Mouse (Mus musculus) stomach, embryonic 14.5 days (tissue): ENCODE measurements around the gene Stpg4. TPM values are rescaled to one million over a fixed set of nuclear protein-coding genes. Genes with fewer than 3 reads are reported as not detected.

Experiments used
- ATAC-seq: fragments of 200-750 bp; cut with Nextera tagmentation; 2 replicates; pipeline ENCODE4 v1.8.0; 2017; ENCODE audit warnings: low read depth, moderate TSS enrichment; ENCODE audit not compliant: insufficient number of reproducible peaks, insufficient read depth, low FRiP score
- H3K27ac ChIP-seq: fragments of 300-500 bp; sonication (generic); 2 replicates; pipeline ENCODE4 v1.5.1; 2014; ENCODE audit warnings: mild to moderate bottlenecking, low read length, moderate library complexity, mixed read lengths
- H3K27me3 ChIP-seq: fragments of 300-500 bp; sonication (generic); 2 replicates; pipeline ENCODE4 v1.6.1; 2014; ENCODE audit warnings: low read length, control low read depth, mixed read lengths; ENCODE audit not compliant: control insufficient read depth, insufficient read depth
- H3K36me3 ChIP-seq: fragments of 300-500 bp; sonication (generic); 2 replicates; pipeline ENCODE4 v1.6.1; 2014; ENCODE audit warnings: mild to moderate bottlenecking, control low read depth, low read length, moderate library complexity, mixed read lengths; ENCODE audit not compliant: control insufficient read depth, insufficient read depth
- H3K4me1 ChIP-seq: fragments of 300-500 bp; sonication (generic); 2 replicates; pipeline ENCODE4 v1.6.1; 2014; ENCODE audit warnings: low read length, control low read depth, mixed read lengths; ENCODE audit not compliant: control insufficient read depth, insufficient read depth
- H3K4me2 ChIP-seq: fragments of 300-500 bp; sonication (generic); replicated peaks from 2 replicates; pipeline ENCODE4 v1.6.1; 2014; ENCODE audit warnings: low read depth, low read length, control low read depth
- H3K4me3 ChIP-seq: fragments of 300-500 bp; sonication (generic); 2 replicates; pipeline ENCODE4 v1.5.1; 2014; ENCODE audit warnings: low read depth, low read length, control low read depth
- H3K9ac ChIP-seq: fragments of 300-500 bp; sonication (generic); replicated peaks from 2 replicates; pipeline ENCODE4 v1.6.1; 2014; ENCODE audit warnings: low read depth, mild to moderate bottlenecking, control low read depth, low read length, moderate library complexity, mixed read lengths
- H3K9me3 ChIP-seq: fragments of 300-500 bp; sonication (generic); 2 replicates; pipeline ENCODE4 v1.6.1; 2016; ENCODE audit warnings: low read depth, low read length, control low read depth; ENCODE audit not compliant: control insufficient read depth
- WGBS: fragments of 180-500 bp; shearing (Covaris S2); extraction: QIAGEN DNeasy Blood & Tissue Kit; methylation state at CpG from one replicate; pipeline ENCODE4 v1.1.7; 2014; 5-methylcytosine and 5-hydroxymethylcytosine counted together
- polyA plus RNA-seq: library from polyadenylated mRNA; unstranded; fragments of >200 nt; fragmentation: Nextera tagmentation; extraction: Ambion mirVana; gene quantifications from 2 replicates; pipeline ENCODE4 v1.2.1, GENCODE M21; 2014

Stpg4 gene
- polyA plus RNA-seq, 1 experiment from 2014 or later: not detected

DNA sequence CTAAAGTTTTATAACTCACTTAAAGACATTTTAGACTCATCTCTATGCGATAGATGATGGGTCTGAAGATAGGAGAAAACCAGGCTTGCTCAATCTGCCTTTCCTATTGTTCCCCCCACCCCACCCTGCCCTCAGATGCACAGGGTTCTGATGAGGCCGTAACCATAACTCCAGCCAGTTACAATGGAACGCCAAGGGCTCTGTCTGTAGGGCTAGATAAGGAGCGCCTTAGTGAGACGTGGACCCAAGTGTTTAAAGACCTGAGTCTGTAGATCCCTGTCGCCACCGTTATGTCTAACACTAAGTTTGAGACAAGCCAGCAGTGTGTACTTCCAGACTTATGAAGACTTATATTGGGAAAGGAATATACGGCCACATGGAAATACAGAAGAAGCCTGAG is 72.1 kb downstream of the Stpg4 start:
- ATAC-seq: no peak
- Histone ChIP-seq H3K4me1 (peaks cover 14% of the 10 kb centered on the region; the same call in 1 of the 2 replicates), H3K9ac (no peak overlapping the region), H3K27ac (no peak overlapping the region), H3K27me3 (no peaks in the 10 kb centered on the region), H3K36me3 (no peaks in the 10 kb centered on the region), H3K4me2 (no peak overlapping the region), H3K9me3 (no peaks in the 10 kb centered on the region), H3K4me3 (no peak overlapping the region)
- WGBS: 79% methylated on average over 8 of the region's 8 CpGs

DNA sequence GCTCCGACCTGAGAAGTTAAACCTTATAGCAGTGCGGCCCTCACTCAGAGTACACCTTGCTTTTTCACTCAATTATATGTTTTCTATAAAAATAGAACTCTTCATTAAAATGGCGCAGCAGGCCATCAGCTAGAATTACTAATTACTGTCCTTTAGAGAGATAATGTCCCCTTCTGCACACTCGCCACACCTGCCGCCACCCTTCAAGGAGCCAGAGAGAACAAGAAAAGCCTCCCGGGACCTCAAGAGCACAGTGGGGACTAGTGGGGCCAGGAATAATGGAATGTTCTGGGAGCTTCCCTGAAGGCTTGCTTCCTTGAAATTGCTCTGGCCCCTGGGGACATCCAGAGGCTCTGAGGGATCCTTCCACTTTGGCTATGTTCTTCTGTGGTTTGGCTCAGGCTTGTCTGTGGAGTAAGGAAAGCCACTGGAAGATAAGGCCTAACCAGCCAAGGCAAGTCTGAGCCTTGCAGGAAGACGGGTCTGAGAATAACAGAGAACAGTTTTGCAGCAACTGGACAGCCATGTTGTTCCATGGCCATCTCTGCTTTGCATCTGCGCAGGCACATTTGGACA is 73.7 kb downstream of the Stpg4 start:
- Histone ChIP-seq H3K36me3 (no peaks in the 10 kb centered on the region), H3K9ac (no peak overlapping the region), H3K27ac (no peak overlapping the region), H3K27me3 (no peaks in the 10 kb centered on the region), H3K4me2 (no peak overlapping the region), H3K4me1 (peaks cover 18% of the 10 kb centered on the region; the same call in 1 of the 2 replicates), H3K4me3 (no peak overlapping the region), H3K9me3 (no peaks in the 10 kb centered on the region)
- ATAC-seq: no peak
- 93% methylated on average over 8 of the region's 8 CpGs for WGBS

DNA sequence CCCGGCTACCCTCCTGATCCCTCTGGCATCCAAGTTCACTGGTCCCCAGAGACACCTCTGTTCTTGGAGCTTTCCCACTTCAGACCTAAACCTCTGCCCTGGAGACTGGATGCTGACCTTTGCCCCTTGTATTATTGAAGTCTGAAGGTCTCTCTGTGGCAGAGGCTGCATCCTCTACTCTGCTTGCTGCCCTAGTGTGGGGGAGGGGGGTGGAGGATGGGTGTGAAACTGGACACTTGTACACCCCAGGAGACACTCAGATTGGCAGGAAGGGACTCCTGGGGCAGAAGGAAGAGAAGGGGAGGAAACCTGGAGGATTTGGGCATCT is 74.7 kb downstream of the Stpg4 start:
- H3K27ac ChIP-seq: no peak overlapping the region
- H3K4me3 ChIP-seq: no peak overlapping the region
- H3K4me2 ChIP-seq: no peak overlapping the region
- 62% methylated on average over 1 of the region's 1 CpGs for WGBS
- H3K27me3 ChIP-seq: no peaks in the 10 kb centered on the region
- H3K9ac ChIP-seq: no peak overlapping the region
- no peaks in the 10 kb centered on the region for H3K36me3 ChIP-seq
- ATAC-seq: no peak
- H3K9me3 ChIP-seq: no peaks in the 10 kb centered on the region
- peaks cover 18% of the 10 kb centered on the region; the same call in 1 of the 2 replicates for H3K4me1 ChIP-seq

DNA sequence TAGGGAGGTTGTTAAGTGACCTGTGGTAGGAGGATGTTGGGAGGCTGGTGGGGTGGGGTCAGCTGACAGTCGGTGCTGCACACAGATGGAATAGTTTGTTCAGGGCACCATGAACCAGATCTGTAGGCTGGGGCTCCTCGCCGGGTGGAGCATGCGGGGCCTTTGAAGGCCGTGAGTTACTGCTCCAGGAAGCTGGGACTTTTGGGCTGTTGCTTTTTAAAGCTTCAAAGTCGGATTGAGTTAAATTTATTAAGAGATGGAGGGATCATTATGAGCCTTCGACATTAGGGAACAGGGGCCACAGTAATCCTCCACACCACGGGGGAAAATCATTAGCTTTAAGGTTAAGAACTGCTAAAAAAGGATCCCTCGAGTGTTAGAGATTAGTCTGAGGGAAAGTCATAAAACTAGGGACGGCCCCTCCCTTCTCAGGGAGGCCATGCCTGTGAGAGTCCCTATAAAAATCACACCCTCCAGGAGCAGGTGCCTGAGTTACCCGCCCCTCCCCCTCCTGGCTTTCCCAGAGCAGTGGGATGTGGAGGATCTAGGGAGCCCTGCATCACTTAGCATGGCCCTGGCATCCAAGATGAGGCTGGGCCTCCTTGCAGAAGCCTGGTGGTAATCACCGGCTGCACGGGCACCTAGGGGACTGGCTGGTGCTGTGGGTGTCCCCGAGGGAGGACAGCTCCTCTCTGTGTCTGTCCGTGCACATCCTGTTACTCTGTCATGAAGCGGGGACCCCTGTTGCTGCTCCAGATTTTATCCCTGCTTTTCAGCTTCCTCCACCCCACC is 75.2 kb downstream of the Stpg4 start:
- Histone ChIP-seq H3K4me3 (no peak overlapping the region), H3K9me3 (no peaks in the 10 kb centered on the region), H3K4me1 (peaks cover 18% of the 10 kb centered on the region; the same call in 1 of the 2 replicates), H3K27ac (no peak overlapping the region), H3K27me3 (no peaks in the 10 kb centered on the region), H3K4me2 (no peak overlapping the region), H3K36me3 (no peaks in the 10 kb centered on the region), H3K9ac (no peak overlapping the region)
- 42% methylated on average over 16 of the region's 16 CpGs for WGBS
- no peak for ATAC-seq

DNA sequence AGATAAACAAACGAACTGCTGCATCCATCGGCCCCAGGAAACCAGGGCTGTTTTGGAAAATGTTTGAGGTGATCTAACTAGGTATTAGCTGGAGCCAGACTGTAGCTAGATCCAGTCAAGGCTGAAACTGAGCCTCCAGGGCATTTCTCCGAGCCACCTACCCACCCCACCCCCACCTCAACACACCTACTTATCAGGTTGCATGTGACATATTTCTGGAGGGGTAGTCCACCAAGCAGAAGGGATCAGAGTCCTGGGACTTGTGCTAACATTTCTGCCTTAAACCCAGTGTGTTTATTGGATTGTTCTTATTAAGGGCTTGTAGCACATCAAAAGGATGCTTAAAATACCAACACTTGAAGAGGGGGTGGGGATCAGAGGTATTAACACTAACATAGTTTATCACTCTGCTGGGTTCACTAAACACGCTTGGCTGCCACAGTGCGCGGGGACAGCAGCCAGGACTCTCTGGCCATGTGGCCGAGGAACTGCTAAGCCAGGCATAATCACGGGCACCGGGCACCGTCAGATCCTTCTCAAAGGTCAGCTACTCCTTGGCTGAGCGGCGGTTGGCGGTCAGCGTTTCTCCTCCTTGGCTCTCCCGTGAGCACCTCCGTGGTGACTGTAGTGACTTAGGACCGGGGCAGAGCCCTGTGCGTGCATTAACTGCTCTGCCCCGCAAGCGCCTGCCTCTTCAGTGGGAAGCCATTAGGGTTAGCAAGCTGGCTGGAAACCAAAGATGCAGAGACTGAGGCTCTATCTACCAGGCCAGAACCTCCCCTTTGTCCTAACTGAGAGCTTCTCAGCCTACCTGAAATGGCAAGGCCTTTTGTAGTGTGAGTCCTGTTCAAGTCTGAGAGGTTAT is 76.1 kb downstream of the Stpg4 start:
- ATAC-seq: no peak
- no peaks in the 10 kb centered on the region for H3K27me3 ChIP-seq
- WGBS: 23% methylated on average over 20 of the region's 20 CpGs
- no peak overlapping the region for H3K4me2 ChIP-seq
- no peaks in the 10 kb centered on the region for H3K9me3 ChIP-seq
- no peak overlapping the region for H3K9ac ChIP-seq
- H3K4me3 ChIP-seq: no peak overlapping the region
- H3K27ac ChIP-seq: no peak overlapping the region; the same call in 1 of the 2 replicates
- peaks cover 18% of the 10 kb centered on the region; the same call in 1 of the 2 replicates for H3K4me1 ChIP-seq
- no peaks in the 10 kb centered on the region for H3K36me3 ChIP-seq

DNA sequence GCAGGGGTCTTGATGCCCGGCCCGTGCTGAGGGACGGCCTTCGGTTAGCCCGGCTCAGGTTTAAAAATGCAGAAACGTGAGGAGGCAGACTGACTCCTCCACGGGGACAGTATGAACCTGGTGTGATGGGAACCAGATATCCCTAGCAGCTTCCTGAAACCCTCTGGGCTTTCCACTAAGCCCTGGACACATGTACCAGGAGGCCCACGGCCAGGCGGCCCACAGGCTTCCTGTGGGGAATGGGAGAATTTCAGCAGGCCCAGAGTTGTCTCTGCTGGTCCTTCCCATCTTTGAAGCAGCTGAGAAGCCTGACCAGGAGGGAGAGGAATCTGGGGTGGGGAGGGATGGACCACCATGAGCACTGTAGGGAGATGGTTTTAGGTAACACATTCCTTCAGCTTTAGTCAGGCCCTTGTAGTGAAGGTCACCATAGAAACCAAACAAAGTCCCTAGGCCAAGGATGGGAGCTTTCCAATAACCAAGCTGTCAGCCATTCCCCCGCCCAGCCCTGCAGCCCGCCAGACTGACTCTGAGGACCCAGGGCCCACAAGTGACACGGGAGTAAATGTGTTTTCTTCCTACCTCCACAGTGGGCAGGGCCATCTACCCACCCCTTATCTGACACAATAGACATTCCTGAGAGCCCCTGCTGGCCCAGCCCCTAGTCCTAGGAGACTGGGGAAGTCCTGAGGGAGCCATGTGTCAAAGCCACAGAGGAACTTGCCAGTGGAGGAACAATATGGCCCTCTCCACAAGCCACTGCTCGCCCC is 76.9 kb downstream of the Stpg4 start:
- H3K9me3 ChIP-seq: no peaks in the 10 kb centered on the region
- no peak overlapping the region for H3K4me3 ChIP-seq
- H3K4me2 ChIP-seq: no peak overlapping the region
- whole genome bisulfite sequencing: 46% methylated on average over 13 of the region's 13 CpGs
- H3K27me3 ChIP-seq: no peaks in the 10 kb centered on the region
- H3K27ac ChIP-seq: no peak overlapping the region; the same call in 1 of the 2 replicates
- H3K36me3 ChIP-seq: no peaks in the 10 kb centered on the region
- H3K4me1 ChIP-seq: peaks cover 18% of the 10 kb centered on the region; the same call in 1 of the 2 replicates
- no peak overlapping the region for H3K9ac ChIP-seq
- peak; percentile 35; the same call in 1 of the 2 replicates for ATAC-seq

DNA sequence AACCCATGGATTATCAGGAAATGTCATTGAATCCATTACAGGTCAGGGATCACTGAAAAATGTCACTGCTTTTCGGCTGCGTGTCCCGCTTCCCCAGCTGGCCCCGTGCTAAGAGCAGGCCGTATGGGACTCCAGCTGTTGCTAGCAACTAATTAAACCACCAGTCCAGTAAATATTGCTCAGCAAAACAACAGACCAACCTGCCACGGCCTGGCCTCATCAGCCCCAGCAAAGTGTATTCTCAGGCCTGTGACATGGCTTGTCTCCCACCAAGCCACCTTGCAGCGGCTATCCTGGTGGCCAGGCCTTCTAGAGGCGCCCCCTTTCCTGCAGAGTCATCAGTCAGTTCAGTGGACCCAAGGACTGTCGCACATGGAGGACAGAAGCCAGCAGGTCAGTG is 78.0 kb downstream of the Stpg4 start:
- ATAC-seq: no peak
- Histone ChIP-seq H3K4me1 (peaks cover 18% of the 10 kb centered on the region; the same call in 1 of the 2 replicates), H3K9me3 (no peaks in the 10 kb centered on the region), H3K27me3 (no peaks in the 10 kb centered on the region), H3K36me3 (no peaks in the 10 kb centered on the region), H3K9ac (no peak overlapping the region), H3K4me2 (no peak overlapping the region), H3K27ac (no peak overlapping the region), H3K4me3 (no peak overlapping the region)
- WGBS: 75% methylated on average over 9 of the region's 9 CpGs

DNA sequence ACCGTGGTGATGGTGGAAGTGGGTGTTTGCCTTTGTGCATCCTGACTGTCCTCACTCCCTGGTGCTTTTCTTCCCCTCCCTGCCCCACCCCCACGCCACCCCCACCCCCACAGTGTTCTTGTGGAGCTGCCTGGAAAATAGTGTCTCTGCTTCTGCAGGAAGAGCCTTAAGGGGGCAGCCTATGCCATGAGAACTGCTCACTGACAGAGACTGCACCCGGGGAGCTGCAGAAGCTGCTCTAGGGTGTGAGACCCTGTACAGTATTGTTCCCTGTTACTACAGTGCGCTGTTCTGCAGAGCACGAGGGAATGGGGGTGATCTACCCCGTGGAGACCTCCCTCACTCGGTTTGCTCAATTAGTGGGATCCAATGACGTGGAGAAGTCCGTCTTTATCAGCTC is 78.5 kb downstream of the Stpg4 start:
- no peak overlapping the region for H3K4me2 ChIP-seq
- no peaks in the 10 kb centered on the region for H3K36me3 ChIP-seq
- H3K4me1 ChIP-seq: peaks cover 18% of the 10 kb centered on the region; the same call in 1 of the 2 replicates
- H3K9ac ChIP-seq: no peak overlapping the region
- no peak for ATAC-seq
- H3K27ac ChIP-seq: no peak overlapping the region
- H3K9me3 ChIP-seq: no peaks in the 10 kb centered on the region
- no peak overlapping the region for H3K4me3 ChIP-seq
- 31% methylated on average over 8 of the region's 9 CpGs for WGBS
- no peaks in the 10 kb centered on the region for H3K27me3 ChIP-seq
